Mouse (Mus musculus) neural tube, embryonic 11.5 days (tissue): Measurements from ENCODE around the gene Wbp2nl. TPM values are rescaled to one million over a fixed set of nuclear protein-coding genes. Genes with fewer than 3 reads are reported as not detected.

Experiments
- ATAC-seq: fragments of 200-750 bp; cut with Nextera tagmentation; 2 replicates; pipeline ENCODE4 v1.8.0; 2017; ENCODE audit warnings: moderate number of reproducible peaks, mild to moderate bottlenecking, moderate TSS enrichment, moderate library complexity; ENCODE audit not compliant: insufficient read depth, low FRiP score, low TSS enrichment
- DNase-seq: peaks from one replicate; pipeline ENCODE4 v3.0.0-alpha.2; 2015; ENCODE audit warnings: low spot score
- H3K27ac ChIP-seq: fragments of 300-500 bp; sonication (generic); 2 replicates; pipeline ENCODE4 v1.5.1; 2014; ENCODE audit warnings: low read depth, mild to moderate bottlenecking, low read length
- H3K27me3 ChIP-seq: fragments of 300-500 bp; sonication (generic); 2 replicates; pipeline ENCODE4 v1.6.1; 2014; ENCODE audit warnings: mild to moderate bottlenecking, low read length, mixed read lengths; ENCODE audit not compliant: control insufficient read depth, insufficient read depth
- H3K36me3 ChIP-seq: fragments of 300-500 bp; sonication (generic); 2 replicates; pipeline ENCODE4 v1.6.1; 2014; ENCODE audit warnings: mild to moderate bottlenecking, low read length, moderate library complexity, mixed read lengths; ENCODE audit not compliant: control insufficient read depth, insufficient read depth
- H3K4me1 ChIP-seq: fragments of 300-500 bp; sonication (generic); 2 replicates; pipeline ENCODE4 v1.6.1; 2014; ENCODE audit warnings: low read length, mixed read lengths; ENCODE audit not compliant: control insufficient read depth, insufficient read depth
- H3K4me2 ChIP-seq: fragments of 300-500 bp; sonication (generic); 2 replicates; pipeline ENCODE4 v1.6.1; 2014; ENCODE audit warnings: low read depth, mild to moderate bottlenecking, moderate library complexity
- H3K4me3 ChIP-seq: fragments of 300-500 bp; sonication (generic); 2 replicates; pipeline ENCODE4 v1.5.1; 2014; ENCODE audit warnings: low read depth, low read length
- H3K9ac ChIP-seq: fragments of 300-500 bp; sonication (generic); 2 replicates; pipeline ENCODE4 v1.6.1; 2014; ENCODE audit warnings: mild to moderate bottlenecking, low read length
- H3K9me3 ChIP-seq: fragments of 300-500 bp; sonication (generic); 2 replicates; pipeline ENCODE4 v1.6.1; 2016; ENCODE audit warnings: low read length; ENCODE audit not compliant: control insufficient read depth
- WGBS: fragments of 180-500 bp; shearing (Covaris S2); extraction: QIAGEN DNeasy Blood & Tissue Kit; methylation state at CpG from one replicate; pipeline ENCODE4 v1.1.7; 2014; 5-methylcytosine and 5-hydroxymethylcytosine counted together
- polyA plus RNA-seq: library from polyadenylated mRNA; unstranded; fragments of >200 nt; fragmentation: Nextera tagmentation; extraction: Ambion mirVana; gene quantifications from 2 replicates; pipeline ENCODE4 v1.2.1, GENCODE M21; 2014

Wbp2nl gene
- polyA plus RNA-seq, 1 experiment from 2014 or later, result 0.27 TPM

DNA sequence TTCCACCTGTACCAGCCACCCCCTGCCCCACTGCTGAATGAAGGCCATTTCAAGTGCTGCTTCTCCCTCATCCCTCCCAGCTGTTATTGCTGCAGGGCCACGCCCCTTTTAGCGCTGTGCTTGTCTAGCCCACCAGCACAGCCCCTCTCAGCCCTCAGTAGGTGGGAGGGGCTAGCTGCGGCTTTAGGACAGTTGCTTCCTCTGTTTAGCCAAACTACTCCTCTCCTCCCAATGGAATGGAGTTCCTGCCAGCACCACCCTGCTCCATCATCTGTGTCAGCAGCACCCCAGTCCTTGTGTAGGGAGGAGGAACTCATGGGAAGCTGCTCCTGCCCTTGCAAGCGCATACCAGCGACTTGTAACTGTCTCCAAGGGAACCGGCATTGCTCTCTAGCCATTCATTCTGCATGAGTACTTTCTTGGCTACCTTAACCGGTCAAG, 5.5 kb upstream of the Wbp2nl start:
- no peak overlapping the region for H3K4me2 ChIP-seq
- peaks cover 15% of the 10 kb centered on the region for H3K4me1 ChIP-seq
- DNase-seq (peak; percentile 84), ATAC-seq (peak; percentile 87)
- H3K27ac ChIP-seq, result peak overlapping the region; percentile 23; the same call in 1 of the 2 replicates
- H3K27me3 ChIP-seq, result no peaks in the 10 kb centered on the region
- H3K9me3 ChIP-seq, result no peaks in the 10 kb centered on the region
- WGBS, result 6% methylated on average over 7 of the region's 7 CpGs
- no peak overlapping the region for H3K4me3 ChIP-seq
- H3K9ac ChIP-seq, result no peak overlapping the region
- H3K36me3 ChIP-seq, result peaks cover 12% of the 10 kb centered on the region

DNA sequence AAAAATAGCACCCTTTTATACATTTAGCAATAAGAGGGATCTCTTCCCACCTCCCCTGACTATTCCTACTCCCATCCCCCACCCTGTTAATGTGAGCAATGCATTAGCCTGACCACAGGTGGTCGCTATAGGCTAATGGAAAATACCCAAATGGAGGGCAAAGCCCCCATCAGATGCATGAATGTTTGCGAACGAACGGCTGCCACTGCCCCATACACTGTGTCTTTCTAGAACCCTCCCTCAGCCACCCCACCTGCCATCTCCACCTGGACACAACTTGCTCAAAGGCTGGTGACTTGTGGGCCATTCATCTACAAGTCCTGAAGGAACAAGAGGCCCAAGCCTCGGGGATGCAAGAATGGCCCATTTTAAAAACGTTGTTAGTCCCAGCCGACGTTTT, 4.7 kb upstream of the Wbp2nl start:
- Histone ChIP-seq H3K36me3 (peaks cover 9% of the 10 kb centered on the region), H3K27me3 (no peaks in the 10 kb centered on the region), H3K4me2 (no peak overlapping the region), H3K4me1 (peaks cover 15% of the 10 kb centered on the region), H3K4me3 (no peak overlapping the region), H3K27ac (no peak overlapping the region), H3K9ac (no peak overlapping the region), H3K9me3 (no peaks in the 10 kb centered on the region)
- ATAC-seq, result peak; percentile 20; the same call in 1 of the 2 replicates
- WGBS, result 47% methylated on average over 8 of the region's 8 CpGs
- DNase-seq, result no peak

DNA sequence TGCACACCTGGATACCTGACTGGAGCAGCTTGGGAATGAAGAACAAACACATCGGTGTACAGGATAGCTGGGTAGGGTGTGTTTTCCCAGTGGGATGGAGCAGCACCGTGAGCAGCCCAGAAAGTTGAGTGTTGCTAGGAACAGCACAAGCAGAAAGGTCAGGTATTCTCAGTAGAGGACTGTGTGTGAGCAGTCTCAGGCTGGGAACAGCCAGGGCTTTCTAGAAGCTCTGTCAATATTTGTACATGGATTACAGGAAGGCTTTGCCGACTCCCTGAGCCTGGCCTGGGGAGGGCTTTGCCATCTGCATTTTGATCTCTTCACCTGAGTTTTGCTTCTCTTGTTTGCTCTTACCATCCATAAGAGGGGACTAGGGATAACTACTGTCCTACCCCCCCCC, 8.4 kb downstream of the Wbp2nl start:
- Histone ChIP-seq H3K4me1 (no peaks in the 10 kb centered on the region), H3K36me3 (no peaks in the 10 kb centered on the region), H3K4me2 (no peak overlapping the region), H3K9ac (no peak overlapping the region), H3K27ac (no peak overlapping the region), H3K9me3 (no peaks in the 10 kb centered on the region), H3K27me3 (no peaks in the 10 kb centered on the region), H3K4me3 (no peak overlapping the region)
- DNase-seq (no peak), ATAC-seq (no peak)
- 78% methylated on average over 3 of the region's 3 CpGs for WGBS

DNA sequence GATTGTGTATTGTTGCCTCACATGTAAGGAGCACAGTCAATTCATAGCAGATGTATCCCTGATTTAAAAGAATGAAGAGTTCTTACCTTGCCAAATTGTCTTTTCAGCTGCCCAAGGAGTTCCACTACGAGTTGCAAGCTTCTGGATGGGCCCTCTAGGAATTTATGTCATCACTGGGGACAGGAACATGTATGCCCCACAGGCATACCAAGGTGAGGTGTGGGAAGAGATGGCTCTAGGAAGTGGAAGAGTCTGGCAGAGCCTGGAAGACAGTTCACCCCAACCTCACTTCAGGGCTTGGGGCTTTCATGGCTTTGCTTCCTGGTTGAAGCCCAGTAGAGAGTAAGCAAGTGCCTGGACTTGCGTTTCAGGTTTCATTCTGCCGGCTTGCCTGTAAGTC, 9.7 kb downstream of the Wbp2nl start:
- no peaks in the 10 kb centered on the region for H3K36me3 ChIP-seq
- H3K4me1 ChIP-seq, result no peaks in the 10 kb centered on the region
- no peak overlapping the region for H3K27ac ChIP-seq
- no peak overlapping the region for H3K4me2 ChIP-seq
- H3K9me3 ChIP-seq, result no peaks in the 10 kb centered on the region
- H3K4me3 ChIP-seq, result no peak overlapping the region
- no peaks in the 10 kb centered on the region for H3K27me3 ChIP-seq
- no peak overlapping the region for H3K9ac ChIP-seq
- ATAC-seq (no peak), DNase-seq (no peak)
- 79% methylated on average over 3 of the region's 3 CpGs for WGBS

DNA sequence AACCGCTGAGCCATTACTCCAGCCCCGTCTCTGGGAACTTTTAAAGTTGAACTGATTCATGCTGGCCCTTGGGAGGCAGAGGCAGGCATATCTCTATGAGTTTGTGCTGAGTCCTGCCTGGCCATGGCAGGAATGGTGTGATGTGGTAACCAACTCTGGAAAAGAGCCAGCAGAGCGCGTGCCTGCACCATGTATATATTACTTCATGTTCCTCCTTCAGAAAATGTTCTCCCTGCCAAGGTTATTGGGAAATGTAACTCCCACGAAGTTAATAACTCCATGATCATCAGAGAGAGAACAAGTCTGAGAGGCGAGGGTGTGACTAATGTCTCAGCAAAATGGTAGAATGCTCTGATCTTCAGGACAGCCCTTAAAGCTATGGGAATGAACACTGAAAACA, 19.1 kb downstream of the Wbp2nl start:
- ATAC-seq (no peak), DNase-seq (no peak)
- no peak overlapping the region for H3K27ac ChIP-seq
- H3K27me3 ChIP-seq, result no peaks in the 10 kb centered on the region
- no peaks in the 10 kb centered on the region for H3K36me3 ChIP-seq
- no peak overlapping the region for H3K4me2 ChIP-seq
- 92% methylated on average over 6 of the region's 6 CpGs for WGBS
- H3K9me3 ChIP-seq, result no peaks in the 10 kb centered on the region
- no peak overlapping the region for H3K4me3 ChIP-seq
- H3K4me1 ChIP-seq, result no peaks in the 10 kb centered on the region
- no peak overlapping the region for H3K9ac ChIP-seq

DNA sequence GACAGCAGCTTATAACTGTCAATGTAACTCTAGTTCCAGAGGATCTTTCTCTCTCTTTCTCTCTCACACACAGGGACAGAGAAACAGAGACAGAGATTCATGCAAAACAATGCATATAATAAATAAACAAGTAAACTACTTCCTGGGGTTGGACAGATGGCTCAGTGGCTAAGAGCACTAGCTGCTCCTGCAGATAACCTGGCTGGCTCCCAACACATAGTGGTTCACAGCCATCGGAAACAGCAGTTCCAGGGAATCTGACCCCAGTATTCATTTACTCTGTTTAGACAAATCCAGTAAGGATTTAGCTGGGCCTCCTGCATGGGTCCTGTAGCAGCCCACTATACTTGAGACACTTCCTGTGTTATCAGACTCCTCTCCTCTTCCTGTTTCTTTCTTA, 20.9 kb downstream of the Wbp2nl start:
- WGBS, result 81% methylated on average over 1 of the region's 1 CpGs
- no peaks in the 10 kb centered on the region for H3K9me3 ChIP-seq
- H3K36me3 ChIP-seq, result no peaks in the 10 kb centered on the region
- no peak overlapping the region for H3K27ac ChIP-seq
- H3K4me2 ChIP-seq, result no peak overlapping the region
- no peaks in the 10 kb centered on the region for H3K27me3 ChIP-seq
- ATAC-seq, result no peak
- no peak overlapping the region for H3K9ac ChIP-seq
- no peak for DNase-seq
- no peak overlapping the region for H3K4me3 ChIP-seq
- no peaks in the 10 kb centered on the region for H3K4me1 ChIP-seq

DNA sequence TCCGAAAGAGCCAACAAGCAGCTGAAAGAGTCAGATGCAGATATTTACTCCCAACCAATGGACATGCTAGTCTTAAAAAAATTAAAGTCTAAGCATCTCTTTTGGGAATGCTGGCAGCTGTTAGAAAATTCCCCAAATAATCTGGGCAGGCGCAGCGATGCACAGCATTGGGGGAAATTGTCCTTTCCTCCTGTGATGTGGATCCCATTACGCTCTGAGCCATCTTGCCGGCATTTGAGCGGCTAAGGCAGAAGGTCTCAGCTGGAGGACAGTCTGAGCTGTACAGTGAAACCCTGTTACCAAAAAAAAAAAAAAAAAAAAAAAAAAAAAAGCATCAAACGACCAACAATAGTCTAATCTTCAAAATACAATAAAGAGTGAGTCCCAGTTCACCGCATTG, 23.4 kb downstream of the Wbp2nl start:
- H3K4me1 ChIP-seq, result no peaks in the 10 kb centered on the region
- H3K36me3 ChIP-seq, result no peaks in the 10 kb centered on the region
- H3K4me3 ChIP-seq, result no peak overlapping the region
- no peak overlapping the region for H3K9ac ChIP-seq
- no peak for ATAC-seq
- WGBS, result 73% methylated on average over 8 of the region's 8 CpGs
- no peak overlapping the region for H3K4me2 ChIP-seq
- no peak overlapping the region for H3K27ac ChIP-seq
- no peaks in the 10 kb centered on the region for H3K9me3 ChIP-seq
- H3K27me3 ChIP-seq, result no peaks in the 10 kb centered on the region
- DNase-seq, result no peak

DNA sequence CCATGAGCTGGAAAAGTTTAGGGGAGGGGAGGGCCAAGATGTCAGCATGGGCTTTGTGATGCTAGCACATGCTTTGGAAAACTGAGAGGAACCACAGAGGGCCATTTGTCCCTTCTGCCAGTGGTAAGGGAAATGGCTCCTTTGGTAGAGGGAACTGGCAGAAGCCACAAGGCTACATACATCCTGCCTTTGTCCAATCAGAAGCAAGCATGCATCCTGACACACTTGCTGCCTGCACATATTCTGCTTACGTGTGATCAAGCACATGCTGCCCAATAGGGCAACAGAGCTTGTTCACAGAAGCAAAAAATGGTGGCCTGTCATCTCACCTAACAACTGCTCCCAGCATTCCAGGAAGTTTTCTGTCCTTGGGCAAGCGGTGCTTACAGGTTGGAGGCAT, 26.6 kb downstream of the Wbp2nl start:
- Histone ChIP-seq H3K9me3 (no peaks in the 10 kb centered on the region), H3K4me3 (no peak overlapping the region), H3K27ac (no peak overlapping the region), H3K9ac (no peak overlapping the region), H3K4me1 (no peaks in the 10 kb centered on the region), H3K27me3 (no peaks in the 10 kb centered on the region), H3K4me2 (no peak overlapping the region), H3K36me3 (no peaks in the 10 kb centered on the region)
- 68% methylated on average over 2 of the region's 2 CpGs for WGBS
- ATAC-seq (no peak), DNase-seq (no peak)

DNA sequence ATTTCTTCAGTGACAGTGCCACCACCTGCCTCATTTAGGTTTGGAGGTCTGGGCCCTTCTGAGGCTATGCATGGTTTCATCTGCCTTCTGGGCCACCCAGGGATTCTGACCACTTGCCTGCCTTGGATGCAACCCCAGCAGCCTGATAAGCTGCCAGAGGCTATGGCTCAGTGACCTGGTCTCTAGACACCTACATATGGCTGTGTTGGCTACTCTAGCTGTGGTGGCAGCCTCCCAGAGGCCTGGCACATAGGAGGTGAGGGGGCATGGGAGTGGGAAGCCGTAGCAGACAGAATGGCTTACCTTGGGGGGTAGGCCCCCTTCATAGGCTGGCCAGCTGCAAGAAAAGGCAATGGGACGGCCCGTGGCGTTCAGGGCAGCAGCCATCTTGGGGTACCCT, 36.4 kb downstream of the Wbp2nl start:
- no peak overlapping the region for H3K4me2 ChIP-seq
- WGBS, result 94% methylated on average over 4 of the region's 4 CpGs
- DNase-seq, result no peak
- peaks cover 2% of the 10 kb centered on the region; the same call in 1 of the 2 replicates for H3K36me3 ChIP-seq
- peaks cover 6% of the 10 kb centered on the region for H3K4me1 ChIP-seq
- no peak for ATAC-seq
- H3K4me3 ChIP-seq, result no peak overlapping the region
- no peak overlapping the region for H3K27ac ChIP-seq
- H3K9me3 ChIP-seq, result no peaks in the 10 kb centered on the region
- peaks cover under 1% of the 10 kb centered on the region; the same call in 1 of the 2 replicates for H3K27me3 ChIP-seq
- no peak overlapping the region for H3K9ac ChIP-seq
